Mouse (Mus musculus) MEL (cell line): ENCODE measurements around the gene Btbd16. TPM values are rescaled to one million over a fixed set of nuclear protein-coding genes. Genes with fewer than 3 reads are reported as not detected.

ENCODE experiments used
- DNase-seq: peaks from one replicate; pipeline ENCODE4 v3.0.0; 2011; ENCODE audit warnings: low read depth, low spot score
- H3K27ac ChIP-seq: 2 replicates; pipeline ENCODE4 v1.5.1; 2012; ENCODE audit warnings: low read depth, mild to moderate bottlenecking, control low read depth, low read length, moderate library complexity; ENCODE audit not compliant: control insufficient read depth
- H3K27me3 ChIP-seq, 2 experiments: fragments of 150-350 bp in 1 of 2; sonication (generic) in 1 of 2; 2 replicates each; pipeline ENCODE4 v1.6.1; 2012; ENCODE audit warnings: low read length in 2 of 2, mild to moderate bottlenecking in 2 of 2, improper control_type of control experiment in 1 of 2, moderate library complexity in 1 of 2; ENCODE audit not compliant: insufficient read depth in 2 of 2, control insufficient read depth in 1 of 2
- H3K36me3 ChIP-seq, 2 experiments: 2 replicates each; pipeline ENCODE4 v1.6.1; 2012 to 2014; ENCODE audit warnings: low read length in 2 of 2, improper control_type of control experiment in 1 of 2, inconsistent platforms in 1 of 2, mild to moderate bottlenecking in 1 of 2; ENCODE audit not compliant: insufficient read depth in 2 of 2, control insufficient read depth in 1 of 2
- H3K4me1 ChIP-seq, 2 experiments: fragments of 150-350 bp in 1 of 2; sonication (generic) in 1 of 2; 2 replicates each; pipeline ENCODE4 v1.6.1; 2012; ENCODE audit warnings: low read length in 2 of 2, improper control_type of control experiment in 1 of 2, mild to moderate bottlenecking in 1 of 2; ENCODE audit not compliant: insufficient read depth in 2 of 2, control insufficient read depth in 1 of 2
- H3K4me3 ChIP-seq, 2 experiments: fragments of 150-350 bp in 1 of 2; sonication (generic) in 1 of 2; 2 replicates each; pipeline ENCODE4 v1.5.1; 2012; ENCODE audit warnings: low read depth in 2 of 2, low read length in 2 of 2, mild to moderate bottlenecking in 2 of 2, moderate library complexity in 2 of 2, control low read depth in 1 of 2, improper control_type of control experiment in 1 of 2; ENCODE audit not compliant: control insufficient read depth in 1 of 2, insufficient read depth in 1 of 2
- H3K79me2 ChIP-seq: 2 replicates; pipeline ENCODE4 v1.6.1; 2012; ENCODE audit warnings: mild to moderate bottlenecking, low read length, moderate library complexity; ENCODE audit not compliant: control insufficient read depth, poor library complexity, insufficient read depth
- H3K9ac ChIP-seq: 2 replicates; pipeline ENCODE4 v1.6.1; 2012; ENCODE audit warnings: low read depth, mild to moderate bottlenecking, control low read depth, low read length, moderate library complexity; ENCODE audit not compliant: control insufficient read depth, poor library complexity, severe bottlenecking
- H3K9me3 ChIP-seq: fragments of 150-350 bp; sonication (generic); replicated peaks from 2 replicates; pipeline ENCODE4 v1.6.1; 2012; ENCODE audit warnings: mild to moderate bottlenecking, low read length, improper control_type of control experiment, moderate library complexity; ENCODE audit not compliant: insufficient read depth
- CHD2 ChIP-seq: IDR thresholded peaks from 2 replicates; pipeline ENCODE4 v1.6.1; 2011; ENCODE audit warnings: low read length, improper control_type of control experiment
- HCFC1 ChIP-seq: IDR thresholded peaks from 2 replicates; pipeline ENCODE4 v1.6.1; 2012; ENCODE audit warnings: low read depth, mild to moderate bottlenecking, inconsistent platforms, low read length, improper control_type of control experiment, moderate library complexity
- KAT2A ChIP-seq: conservative IDR thresholded peaks from 2 replicates; pipeline ENCODE4 v1.6.1; 2012; ENCODE audit warnings: low read depth, low read length, improper control_type of control experiment, inconsistent platforms
- MAX ChIP-seq: IDR thresholded peaks from 2 replicates; pipeline ENCODE4 v1.6.1; 2011; ENCODE audit warnings: low read length, improper control_type of control experiment
- NELFE ChIP-seq: IDR thresholded peaks from 2 replicates; pipeline ENCODE4 v1.6.1; 2011; ENCODE audit warnings: low read depth, low read length, improper control_type of control experiment
- RCOR1 ChIP-seq: IDR thresholded peaks from 2 replicates; pipeline ENCODE4 v1.6.1; 2012; ENCODE audit warnings: low read depth, mild to moderate bottlenecking, inconsistent platforms, low read length, improper control_type of control experiment
- SIN3A ChIP-seq: IDR thresholded peaks from 2 replicates; pipeline ENCODE4 v1.6.1; 2012; ENCODE audit warnings: low read length, improper control_type of control experiment, inconsistent platforms
- TAL1 ChIP-seq: IDR thresholded peaks from 2 replicates; pipeline ENCODE4 v1.6.1; 2012; ENCODE audit warnings: mild to moderate bottlenecking, inconsistent platforms, low read length, moderate library complexity, mixed read lengths
- TCF12 ChIP-seq: IDR thresholded peaks from 2 replicates; pipeline ENCODE4 v1.6.1; 2014; ENCODE audit warnings: low read depth, mild to moderate bottlenecking, inconsistent platforms, low read length, improper control_type of control experiment, moderate library complexity
- USF1 ChIP-seq: IDR thresholded peaks from 2 replicates; pipeline ENCODE4 v1.6.1; 2014; ENCODE audit warnings: low read depth, mild to moderate bottlenecking, inconsistent platforms, low read length, improper control_type of control experiment, moderate library complexity
- USF2 ChIP-seq, 2 experiments: IDR thresholded peaks; 2 replicates each; pipeline ENCODE4 v1.6.1; 2011 to 2012; ENCODE audit warnings: improper control_type of control experiment in 2 of 2, low read length in 2 of 2, borderline replicate concordance in 1 of 2, inconsistent platforms in 1 of 2, low read depth in 1 of 2, mild to moderate bottlenecking in 1 of 2; ENCODE audit not compliant: insufficient read depth in 1 of 2
- ZMIZ1 ChIP-seq: IDR thresholded peaks from 2 replicates; pipeline ENCODE4 v1.6.1; 2012; ENCODE audit warnings: low read depth, mild to moderate bottlenecking, inconsistent platforms, low read length, improper control_type of control experiment, moderate library complexity
- polyA plus RNA-seq, 2 experiments: library from polyadenylated mRNA; stranded (reverse) in 1 of 2; unstranded in 1 of 2; fragments of >175 nt in 1 of 2; fragments of >200 nt in 1 of 2; gene quantifications; 2 replicates each; pipeline versions ENCODE4 v1.2.1 to v1.2.4; 2012; ENCODE audit warnings: low replicate concordance in 2 of 2, low read depth in 1 of 2; ENCODE audit not compliant: insufficient read length in 2 of 2, insufficient read depth in 1 of 2, missing spikeins in 1 of 2
- total RNA-seq: library from RNA; depleted of rRNA; stranded (reverse); fragments of 300-350 nt; gene quantifications from 2 replicates; pipeline ENCODE4 v1.2.3, GENCODE M21; 2012

Gene Btbd16
- total and polyA plus RNA-seq, 3 experiments = 0.71 to 0.89 TPM; not detected in 1

- no peak overlapping the region for H3K4me3 ChIP-seq
- no peaks in the 10 kb centered on the region for H3K9me3 ChIP-seq
- no peak overlapping the region for H3K9ac ChIP-seq
- H3K27ac ChIP-seq = no peak overlapping the region
- H3K79me2 ChIP-seq = no peaks in the 10 kb centered on the region
- DNase-seq = no peak
- no peak for TF ChIP-seq KAT2A
- no peak for TF ChIP-seq NELFE
- no peak for TF ChIP-seq CHD2
- no peak for TF ChIP-seq USF1
- no peak for TF ChIP-seq RCOR1
- TF ChIP-seq HCFC1 = no peak
- TF ChIP-seq TCF12 = no peak
- TF ChIP-seq MAX = no peak
- no peaks in the 10 kb centered on the region for H3K4me1 ChIP-seq
- no peaks in the 10 kb centered on the region for H3K27me3 ChIP-seq
- H3K36me3 ChIP-seq = no peaks in the 10 kb centered on the region
These were observed 42.4 kb downstream of the Btbd16 start for GRCm38 (mm10) chr7:130816243-130816642.

- TF ChIP-seq SIN3A = no peak
- no peak overlapping the region for H3K9ac ChIP-seq
- no peaks in the 10 kb centered on the region for H3K9me3 ChIP-seq
- H3K36me3 ChIP-seq = no peaks in the 10 kb centered on the region
- H3K79me2 ChIP-seq = no peaks in the 10 kb centered on the region
- H3K4me1 ChIP-seq = no peaks in the 10 kb centered on the region
- no peak for DNase-seq
- H3K27ac ChIP-seq = no peak overlapping the region
- H3K27me3 ChIP-seq = no peaks in the 10 kb centered on the region
- no peak overlapping the region for H3K4me3 ChIP-seq
These were observed 44.9 kb downstream of the Btbd16 start for GRCm38 (mm10) chr7:130818813-130819212.

GRCm38 (mm10) chr7:130819624-130820023, 45.8 kb downstream of the Btbd16 start:
- H3K4me3 ChIP-seq = no peak overlapping the region
- no peaks in the 10 kb centered on the region for H3K9me3 ChIP-seq
- TF ChIP-seq TAL1 (no peak), USF2 (IDR thresholded peaks at IDR 0.05; ENCODE audit: borderline replicate concordance in 1 of 2, insufficient read depth in 1 of 2, low read depth in 1 of 2, low read length in 2 of 2) (no peak), KAT2A (no peak), ZMIZ1 (no peak)
- DNase-seq = no peak
- H3K79me2 ChIP-seq = no peaks in the 10 kb centered on the region
- no peaks in the 10 kb centered on the region for H3K27me3 ChIP-seq
- H3K27ac ChIP-seq = no peak overlapping the region
- no peak overlapping the region for H3K9ac ChIP-seq
- no peaks in the 10 kb centered on the region for H3K4me1 ChIP-seq
- no peaks in the 10 kb centered on the region for H3K36me3 ChIP-seq
